Comparison of ENCODE assay signal across 12 mouse cellular contexts in the genomic region with DNA sequence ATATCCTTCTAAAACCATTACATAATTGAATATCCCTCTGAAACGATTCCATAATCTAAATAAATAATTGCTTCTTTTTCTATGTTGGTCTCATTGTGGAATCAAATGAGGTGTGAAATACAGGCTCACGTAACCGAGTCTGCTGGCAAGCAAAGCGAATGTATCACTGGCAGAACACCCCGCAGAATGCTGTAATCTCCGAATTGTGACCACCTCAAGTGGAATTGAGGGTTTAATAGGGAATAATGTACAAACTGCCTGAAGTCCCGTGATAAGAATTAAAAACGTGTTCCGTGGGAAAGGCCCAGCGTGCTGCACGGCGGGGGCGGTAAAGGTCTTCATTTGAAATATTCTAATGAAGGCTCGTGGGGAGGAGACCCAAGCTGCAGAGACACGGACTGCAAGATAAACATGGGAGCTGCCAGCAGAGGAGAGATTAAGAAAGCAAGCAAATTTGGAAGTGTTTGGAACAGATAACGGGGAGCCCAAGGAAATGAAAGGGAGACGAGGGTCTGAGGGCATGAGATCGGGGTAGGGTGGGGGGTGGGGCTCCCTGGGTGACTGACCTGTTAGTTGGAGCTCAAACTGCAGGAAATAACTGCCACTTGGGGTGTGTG.
DNase-seq lines count a peak whose midpoint lies in the region; ATAC-seq and TF ChIP-seq lines count a peak whose summit lies in the region.
"Had no signal": no experiment of that assay in that cellular context is flagged by ENCODE, and none has a peak within 500 bp of the region (broad histone marks: within the 10 kb centered on the region; RNA-seq: fewer than 3 reads in every experiment).

No protein-coding gene starts in this region.

- intact Hi-C loops in left cerebral cortex, adult 2 months (cut with DNase I) = no loop called here

- no peak overlapping the region for H3K4me3 ChIP-seq in left cerebral cortex, adult 2 months
- H3K4me3 ChIP-seq in forebrain, embryonic 13.5 days = no peak overlapping the region
- H3K4me3 ChIP-seq in midbrain, embryonic 13.5 days (replicated peaks) = no peak overlapping the region
- H3K4me3 ChIP-seq: embryonic facial prominence, embryonic 15.5 days; limb, embryonic 10.5 days had no signal

- peak overlapping the region; percentile 55 for H3K27ac ChIP-seq in left cerebral cortex, adult 2 months
- H3K27ac ChIP-seq in forebrain, embryonic 13.5 days = peak overlapping the region; percentile 66
- no peak overlapping the region for H3K27ac ChIP-seq in midbrain, embryonic 13.5 days
- H3K27ac ChIP-seq: embryonic facial prominence, embryonic 15.5 days; limb, embryonic 10.5 days had no signal

- peak overlapping the region; percentile 39 for H3K4me2 ChIP-seq in forebrain, embryonic 13.5 days
- H3K4me2 ChIP-seq in midbrain, embryonic 13.5 days (replicated peaks) = no peak overlapping the region
- H3K4me2 ChIP-seq: embryonic facial prominence, embryonic 15.5 days had no signal

- peaks cover 13% of the 10 kb centered on the region for H3K4me1 ChIP-seq in forebrain, embryonic 13.5 days
- peaks cover 7% of the 10 kb centered on the region; the same call in 1 of the 2 replicates for H3K4me1 ChIP-seq in midbrain, embryonic 13.5 days (replicated peaks)
- H3K4me1 ChIP-seq: embryonic facial prominence, embryonic 15.5 days; limb, embryonic 10.5 days had no signal

- ATAC-seq in frontal cortex, adult (ENCODE audit: low TSS enrichment) = peak; percentile 51
- ATAC-seq in forebrain, embryonic 13.5 days = peak; percentile 60
- peak; percentile 76 for ATAC-seq in midbrain, embryonic 13.5 days

- peak overlapping the region; percentile 40; the same call in 1 of the 2 replicates for H3K9ac ChIP-seq in forebrain, embryonic 13.5 days
- H3K9ac ChIP-seq in midbrain, embryonic 13.5 days (replicated peaks) = no peak overlapping the region
- H3K9ac ChIP-seq: embryonic facial prominence, embryonic 15.5 days had no signal

- DNase-seq in frontal cortex, postnatal 25 days (ENCODE audit: low spot score in 2 of 2) = no peak
- DNase-seq in left cerebral cortex, adult 2 months (ENCODE audit: extremely low spot score in 1 of 2, low spot score in 2 of 2) = no peak
- no peak for DNase-seq in left cerebral cortex, adult 11 months (ENCODE audit: low spot score)
- no peak for DNase-seq in thymus, postnatal 10 days (ENCODE audit: low spot score in 2 of 2)
- DNase-seq in lung, postnatal 14 days = no peak
- DNase-seq: kidney, adult 18-20 months; thymus, postnatal 25 days had no signal

- H3K27me3 ChIP-seq in forebrain, embryonic 13.5 days = no peaks in the 10 kb centered on the region
- H3K27me3 ChIP-seq in midbrain, embryonic 13.5 days = no peaks in the 10 kb centered on the region
- H3K27me3 ChIP-seq: embryonic facial prominence, embryonic 15.5 days had no signal

- 40% methylated on average over 18 of the region's 18 CpGs for WGBS in forebrain, embryonic 13.5 days
- WGBS in midbrain, embryonic 13.5 days = 47% methylated on average over 18 of the region's 18 CpGs

- no peak for TF ChIP-seq CTCF in left cerebral cortex, adult 2 months (IDR thresholded peaks at IDR 0.05)

- no peaks in the 10 kb centered on the region for H3K36me3 ChIP-seq in forebrain, embryonic 13.5 days (ENCODE audit: poor library complexity, severe bottlenecking)
- H3K36me3 ChIP-seq in midbrain, embryonic 13.5 days = no peaks in the 10 kb centered on the region
- H3K36me3 ChIP-seq: embryonic facial prominence, embryonic 15.5 days; limb, embryonic 10.5 days had no signal

- peaks cover 8% of the 10 kb centered on the region for H3K9me3 ChIP-seq in forebrain, embryonic 13.5 days (replicated peaks)
- 0 out of 2 replicates have a peak, but pooled peaks cover 3% of the 10 kb centered on the region for H3K9me3 ChIP-seq in midbrain, embryonic 13.5 days
